Mouse (Mus musculus) neural tube, embryonic 11.5 days (tissue): ENCODE measurements around the gene C8a. TPM values are rescaled to one million over a fixed set of nuclear protein-coding genes. Genes with fewer than 3 reads are reported as not detected.

Experiments
- ATAC-seq: fragments of 200-750 bp; cut with Nextera tagmentation; 2 replicates; pipeline ENCODE4 v1.8.0; 2017; ENCODE audit warnings: moderate number of reproducible peaks, mild to moderate bottlenecking, moderate TSS enrichment, moderate library complexity; ENCODE audit not compliant: insufficient read depth, low FRiP score, low TSS enrichment
- DNase-seq: peaks from one replicate; pipeline ENCODE4 v3.0.0-alpha.2; 2015; ENCODE audit warnings: low spot score
- H3K27ac ChIP-seq: fragments of 300-500 bp; sonication (generic); 2 replicates; pipeline ENCODE4 v1.5.1; 2014; ENCODE audit warnings: low read depth, mild to moderate bottlenecking, low read length
- H3K27me3 ChIP-seq: fragments of 300-500 bp; sonication (generic); 2 replicates; pipeline ENCODE4 v1.6.1; 2014; ENCODE audit warnings: mild to moderate bottlenecking, low read length, mixed read lengths; ENCODE audit not compliant: control insufficient read depth, insufficient read depth
- H3K36me3 ChIP-seq: fragments of 300-500 bp; sonication (generic); 2 replicates; pipeline ENCODE4 v1.6.1; 2014; ENCODE audit warnings: mild to moderate bottlenecking, low read length, moderate library complexity, mixed read lengths; ENCODE audit not compliant: control insufficient read depth, insufficient read depth
- H3K4me1 ChIP-seq: fragments of 300-500 bp; sonication (generic); 2 replicates; pipeline ENCODE4 v1.6.1; 2014; ENCODE audit warnings: low read length, mixed read lengths; ENCODE audit not compliant: control insufficient read depth, insufficient read depth
- H3K4me2 ChIP-seq: fragments of 300-500 bp; sonication (generic); 2 replicates; pipeline ENCODE4 v1.6.1; 2014; ENCODE audit warnings: low read depth, mild to moderate bottlenecking, moderate library complexity
- H3K4me3 ChIP-seq: fragments of 300-500 bp; sonication (generic); 2 replicates; pipeline ENCODE4 v1.5.1; 2014; ENCODE audit warnings: low read depth, low read length
- H3K9ac ChIP-seq: fragments of 300-500 bp; sonication (generic); 2 replicates; pipeline ENCODE4 v1.6.1; 2014; ENCODE audit warnings: mild to moderate bottlenecking, low read length
- H3K9me3 ChIP-seq: fragments of 300-500 bp; sonication (generic); 2 replicates; pipeline ENCODE4 v1.6.1; 2016; ENCODE audit warnings: low read length; ENCODE audit not compliant: control insufficient read depth
- WGBS: fragments of 180-500 bp; shearing (Covaris S2); extraction: QIAGEN DNeasy Blood & Tissue Kit; methylation state at CpG from one replicate; pipeline ENCODE4 v1.1.7; 2014; 5-methylcytosine and 5-hydroxymethylcytosine counted together
- polyA plus RNA-seq: library from polyadenylated mRNA; unstranded; fragments of >200 nt; fragmentation: Nextera tagmentation; extraction: Ambion mirVana; gene quantifications from 2 replicates; pipeline ENCODE4 v1.2.1, GENCODE M21; 2014

C8a gene
- polyA plus RNA-seq, 1 experiment from 2014 or later = not detected

DNA sequence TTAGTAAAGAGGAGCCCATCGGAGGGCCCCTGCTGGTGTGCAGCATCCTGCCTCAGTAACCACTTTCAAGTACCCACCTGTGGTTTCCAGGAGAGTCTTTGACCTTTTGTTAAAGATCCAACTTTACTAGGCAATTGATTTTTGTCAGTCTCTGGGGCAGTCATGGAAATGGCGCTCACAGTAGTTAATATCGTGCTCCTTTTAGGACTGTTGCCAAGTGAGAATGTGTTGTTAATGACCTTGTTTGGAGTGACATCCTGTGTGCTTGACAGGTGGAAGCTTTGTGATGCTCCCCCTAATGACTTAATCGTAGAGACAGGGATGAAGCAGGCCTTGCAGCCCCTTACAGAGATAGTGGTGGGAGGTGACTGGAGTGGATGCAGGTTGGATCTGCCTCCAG lies 105.9 kb downstream of the C8a start:
- 78% methylated on average over 4 of the region's 4 CpGs for WGBS
- ATAC-seq = no peak
- no peaks in the 10 kb centered on the region for H3K27me3 ChIP-seq
- H3K27ac ChIP-seq = no peak overlapping the region
- no peaks in the 10 kb centered on the region for H3K4me1 ChIP-seq
- no peak overlapping the region for H3K4me3 ChIP-seq
- no peaks in the 10 kb centered on the region for H3K36me3 ChIP-seq
- no peaks in the 10 kb centered on the region for H3K9me3 ChIP-seq
- DNase-seq = no peak
- H3K9ac ChIP-seq = no peak overlapping the region
- no peak overlapping the region for H3K4me2 ChIP-seq

DNA sequence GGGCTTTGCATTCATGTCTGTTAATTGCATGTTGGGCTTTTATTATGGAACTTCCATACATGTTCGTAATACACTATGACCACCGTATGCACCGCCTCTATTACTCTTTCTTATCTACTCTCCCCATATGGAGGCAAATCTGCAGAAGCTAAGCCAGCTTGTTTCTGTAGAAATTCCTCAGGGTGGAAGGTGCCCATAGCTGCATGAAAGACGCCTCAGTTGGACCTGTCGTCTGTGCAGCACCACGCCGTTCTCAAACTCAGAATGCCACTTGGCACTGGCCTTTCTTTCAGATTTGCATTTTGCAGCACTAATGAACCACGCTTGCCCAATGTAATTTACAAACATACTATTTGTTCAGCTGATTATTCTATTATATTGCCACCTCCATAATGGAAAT lies 106.6 kb downstream of the C8a start:
- no peak overlapping the region for H3K27ac ChIP-seq
- H3K4me2 ChIP-seq = no peak overlapping the region
- no peaks in the 10 kb centered on the region for H3K27me3 ChIP-seq
- DNase-seq (no peak), ATAC-seq (no peak)
- H3K9me3 ChIP-seq = no peaks in the 10 kb centered on the region
- H3K4me1 ChIP-seq = no peaks in the 10 kb centered on the region
- H3K9ac ChIP-seq = no peak overlapping the region
- no peak overlapping the region for H3K4me3 ChIP-seq
- no peaks in the 10 kb centered on the region for H3K36me3 ChIP-seq
- 88% methylated on average over 8 of the region's 8 CpGs for WGBS

GRCm38 (mm10) chr4:104768190-104768589 lies 108.0 kb downstream of the C8a start:
- Histone ChIP-seq H3K9ac (no peak overlapping the region), H3K27me3 (no peaks in the 10 kb centered on the region), H3K4me1 (no peaks in the 10 kb centered on the region), H3K4me3 (no peak overlapping the region), H3K9me3 (no peaks in the 10 kb centered on the region), H3K36me3 (no peaks in the 10 kb centered on the region), H3K27ac (no peak overlapping the region), H3K4me2 (no peak overlapping the region)
- DNase-seq (no peak), ATAC-seq (no peak)
- 81% methylated on average over 4 of the region's 4 CpGs for WGBS

- Histone ChIP-seq H3K9ac (no peak within 1 kb of the TSS), H3K36me3 (no peaks in the 10 kb centered on the region), H3K9me3 (no peaks in the 10 kb centered on the region), H3K4me3 (no peak within 1 kb of the TSS), H3K4me1 (no peaks in the 10 kb centered on the region), H3K27me3 (no peaks in the 10 kb centered on the region), H3K27ac (no peak within 1 kb of the TSS), H3K4me2 (no peak within 1 kb of the TSS)
- no peak for DNase-seq
- ATAC-seq = no peak
- WGBS = 90% methylated on average over 8 of the region's 8 CpGs
Measured at GRCm38 (mm10) chr4:104766065-104766464, 110.1 kb downstream of the C8a start, which contains the start of gene C8b. Gene C8b (plus strand): TSS chr4:104766317.

Other genes starting within 250 kb of the C8a start
- gene C8b, start 110.1 kb downstream of the C8a start, polyA plus RNA-seq = 0.13 TPM in 1 of 2 replicates, not detected in the other
- gene Gm17662, start 19.1 kb downstream of the C8a start, polyA plus RNA-seq = not detected in 2 replicates
- gene Fyb2, start 37.1 kb upstream of the C8a start, polyA plus RNA-seq = 0.09 TPM in 1 of 2 replicates, not detected in the other
- gene Prkaa2, start 233.5 kb upstream of the C8a start, polyA plus RNA-seq = 5.0 and 5.7 TPM in 2 replicates